Mouse (Mus musculus) forebrain, embryonic 16.5 days (tissue): ENCODE measurements around the gene Aldh1l1. TPM values are rescaled to one million over a fixed set of nuclear protein-coding genes. Genes with fewer than 3 reads are reported as not detected.

Experiments used
- ATAC-seq: fragments of 200-750 bp; cut with Nextera tagmentation; 2 replicates; pipeline ENCODE4 v1.8.0; 2017; ENCODE audit warnings: mild to moderate bottlenecking, moderate library complexity
- H3K27ac ChIP-seq: fragments of 300-500 bp; sonication (generic); 2 replicates; pipeline ENCODE4 v1.5.1; 2014; ENCODE audit warnings: low read length, control low read depth
- H3K27me3 ChIP-seq: fragments of 300-500 bp; sonication (generic); replicated peaks from 2 replicates; pipeline ENCODE4 v1.6.1; 2014; ENCODE audit warnings: low read length; ENCODE audit not compliant: control insufficient read depth, insufficient read depth
- H3K36me3 ChIP-seq: fragments of 300-500 bp; sonication (generic); 2 replicates; pipeline ENCODE4 v1.6.1; 2014; ENCODE audit not compliant: control insufficient read depth, insufficient read depth
- H3K4me1 ChIP-seq: fragments of 300-500 bp; sonication (generic); replicated peaks from 2 replicates; pipeline ENCODE4 v1.6.1; 2014; ENCODE audit warnings: low read length; ENCODE audit not compliant: control insufficient read depth, insufficient read depth
- H3K4me2 ChIP-seq: fragments of 300-500 bp; sonication (generic); 2 replicates; pipeline ENCODE4 v1.6.1; 2014; ENCODE audit warnings: mild to moderate bottlenecking, low read length, control low read depth
- H3K4me3 ChIP-seq: fragments of 300-500 bp; sonication (generic); replicated peaks from 2 replicates; pipeline ENCODE4 v1.5.1; 2014; ENCODE audit warnings: mild to moderate bottlenecking, low read length, control low read depth
- H3K9ac ChIP-seq: fragments of 300-500 bp; sonication (generic); replicated peaks from 2 replicates; pipeline ENCODE4 v1.6.1; 2014; ENCODE audit warnings: low read depth, low read length, control low read depth
- H3K9me3 ChIP-seq: fragments of 300-500 bp; sonication (generic); 2 replicates; pipeline ENCODE4 v1.6.1; 2016; ENCODE audit warnings: low read length; ENCODE audit not compliant: control insufficient read depth
- WGBS: fragments of 180-500 bp; shearing (Covaris S2); extraction: QIAGEN DNeasy Blood & Tissue Kit; methylation state at CpG from one replicate; pipeline ENCODE4 v1.1.7; 2014; 5-methylcytosine and 5-hydroxymethylcytosine counted together
- polyA plus RNA-seq: library from polyadenylated mRNA; unstranded; fragments of >200 nt; fragmentation: Nextera tagmentation; extraction: Ambion mirVana; gene quantifications from 2 replicates; pipeline ENCODE4 v1.2.1, GENCODE M21; 2015

Gene Aldh1l1
- polyA plus RNA-seq = 33.3 and 38.0 TPM in 2 replicates

DNA sequence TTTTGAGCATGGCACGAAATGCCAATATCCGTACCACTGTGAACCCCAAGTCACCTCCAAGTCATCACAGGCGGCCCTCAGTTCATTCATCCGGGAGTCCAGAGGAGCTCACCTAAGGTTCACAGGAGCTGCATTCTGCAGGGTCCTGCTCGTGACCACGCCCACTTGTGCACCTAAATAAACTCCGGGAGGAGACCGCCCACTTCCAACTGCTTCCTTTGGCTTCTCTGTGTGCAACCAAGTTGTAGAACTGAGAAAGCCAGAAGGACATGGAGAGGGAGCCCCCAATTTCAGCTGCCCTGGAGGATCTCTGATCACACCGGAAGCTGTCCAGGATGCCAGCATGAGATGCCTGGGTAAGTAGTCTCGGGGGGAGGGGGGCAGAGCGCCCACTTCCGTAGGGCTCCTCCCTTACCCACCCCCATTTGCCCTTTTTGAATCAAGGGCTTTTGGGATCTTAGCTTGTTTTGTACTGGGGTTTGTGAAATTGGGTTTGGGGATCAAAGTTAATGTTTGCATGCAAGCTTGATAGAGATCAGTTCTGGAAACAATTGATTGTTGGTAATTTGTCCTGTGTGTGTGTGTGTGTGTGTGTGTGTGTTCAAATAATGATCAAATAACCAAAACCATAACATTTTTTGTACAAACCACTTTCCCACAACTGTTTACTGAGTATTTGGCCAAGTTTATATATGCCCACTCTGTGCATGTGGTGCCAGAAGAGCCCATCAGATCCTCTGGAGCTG is at the start of gene Aldh1l1:
Gene Aldh1l1, plus strand, starts transcription at position 252 of the 746 bp plus-strand sequence.
- no peak for ATAC-seq
- WGBS = 82% methylated on average over 12 of the region's 12 CpGs
- Histone ChIP-seq H3K9me3 (no peaks in the 10 kb centered on the region), H3K36me3 (no peaks in the 10 kb centered on the region), H3K4me3 (no peak within 1 kb of the TSS), H3K9ac (no peak within 1 kb of the TSS), H3K4me1 (peaks cover 7% of the 10 kb centered on the region), H3K4me2 (no peak within 1 kb of the TSS), H3K27ac (no peak within 1 kb of the TSS), H3K27me3 (no peaks in the 10 kb centered on the region)

DNA sequence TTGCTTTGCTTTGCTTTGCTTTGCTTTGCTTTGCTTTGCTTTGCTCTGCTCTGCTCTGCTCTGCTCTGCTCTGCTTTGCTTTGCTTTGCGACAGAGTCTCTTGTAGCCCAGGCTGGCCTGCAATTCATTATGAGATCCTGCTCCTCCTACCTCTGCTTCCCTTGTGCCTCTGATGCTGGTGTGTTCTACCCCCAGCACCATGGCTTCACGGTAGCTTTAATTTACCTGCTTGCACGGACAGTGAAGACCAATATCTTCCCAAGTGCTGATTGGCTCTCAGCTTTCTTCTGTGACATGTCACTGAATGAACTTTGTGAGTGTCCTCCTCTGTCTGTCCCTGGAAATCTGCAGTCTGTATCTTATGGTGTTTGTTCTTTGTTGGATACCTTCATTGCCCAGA is 49.2 kb upstream of the Aldh1l1 start:
- no peak overlapping the region for H3K9ac ChIP-seq
- no peaks in the 10 kb centered on the region for H3K27me3 ChIP-seq
- ATAC-seq = no peak
- H3K27ac ChIP-seq = no peak overlapping the region
- no peak overlapping the region for H3K4me3 ChIP-seq
- 93% methylated on average over 3 of the region's 3 CpGs for WGBS
- H3K36me3 ChIP-seq = no peaks in the 10 kb centered on the region
- no peaks in the 10 kb centered on the region for H3K4me1 ChIP-seq
- H3K4me2 ChIP-seq = no peak overlapping the region
- no peaks in the 10 kb centered on the region for H3K9me3 ChIP-seq

DNA sequence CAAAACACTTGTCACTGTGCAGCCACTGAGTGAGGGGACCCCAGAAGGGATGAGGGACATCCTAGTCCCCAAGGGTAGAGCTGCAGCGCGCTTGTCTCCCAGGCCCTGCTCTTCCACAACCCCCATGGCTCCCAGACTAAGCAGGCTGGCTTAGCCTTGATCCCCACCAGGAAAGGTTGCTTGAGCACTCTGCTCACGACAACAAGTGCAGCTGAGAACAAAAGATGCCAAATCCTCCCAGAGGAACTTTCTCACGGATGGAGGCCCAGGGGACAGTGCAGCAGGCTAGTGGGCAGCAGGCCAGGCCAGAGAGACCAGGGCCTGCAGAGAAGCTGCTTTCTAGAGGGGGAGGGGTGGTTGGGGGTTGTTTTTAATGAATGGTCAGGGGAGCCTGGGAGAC is 39.3 kb upstream of the Aldh1l1 start:
- Histone ChIP-seq H3K27ac (no peak overlapping the region), H3K4me2 (no peak overlapping the region), H3K27me3 (no peaks in the 10 kb centered on the region), H3K4me1 (peaks cover 5% of the 10 kb centered on the region; the same call in 1 of the 2 replicates), H3K4me3 (no peak overlapping the region), H3K9ac (no peak overlapping the region), H3K36me3 (no peaks in the 10 kb centered on the region), H3K9me3 (no peaks in the 10 kb centered on the region)
- 21% methylated on average over 4 of the region's 4 CpGs for WGBS
- ATAC-seq = peak; percentile 76

DNA sequence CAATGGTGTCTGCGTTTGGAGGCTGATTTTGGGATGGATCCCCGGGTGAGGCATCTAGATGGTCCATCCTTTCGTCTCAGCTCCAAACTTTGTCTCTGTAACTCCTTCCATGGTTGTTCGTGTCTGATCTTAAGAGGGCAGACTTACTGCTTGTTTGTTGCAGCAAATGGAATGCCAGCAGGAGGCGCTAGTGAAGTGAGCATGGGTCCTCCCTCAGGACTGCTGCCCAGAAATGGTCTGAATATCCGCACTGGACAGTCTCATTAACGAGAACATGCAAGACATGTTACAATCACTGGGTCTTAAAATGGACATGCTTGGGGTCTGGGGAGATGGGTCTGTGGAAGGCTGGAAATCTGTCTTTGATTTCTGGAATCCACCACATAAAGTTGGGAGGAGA is 36.0 kb upstream of the Aldh1l1 start:
- H3K27ac ChIP-seq = no peak overlapping the region
- H3K4me2 ChIP-seq = no peak overlapping the region
- no peaks in the 10 kb centered on the region for H3K9me3 ChIP-seq
- no peaks in the 10 kb centered on the region for H3K36me3 ChIP-seq
- no peak for ATAC-seq
- 23% methylated on average over 7 of the region's 7 CpGs for WGBS
- no peak overlapping the region for H3K4me3 ChIP-seq
- peaks cover 5% of the 10 kb centered on the region; the same call in 1 of the 2 replicates for H3K4me1 ChIP-seq
- H3K27me3 ChIP-seq = no peaks in the 10 kb centered on the region
- H3K9ac ChIP-seq = no peak overlapping the region

DNA sequence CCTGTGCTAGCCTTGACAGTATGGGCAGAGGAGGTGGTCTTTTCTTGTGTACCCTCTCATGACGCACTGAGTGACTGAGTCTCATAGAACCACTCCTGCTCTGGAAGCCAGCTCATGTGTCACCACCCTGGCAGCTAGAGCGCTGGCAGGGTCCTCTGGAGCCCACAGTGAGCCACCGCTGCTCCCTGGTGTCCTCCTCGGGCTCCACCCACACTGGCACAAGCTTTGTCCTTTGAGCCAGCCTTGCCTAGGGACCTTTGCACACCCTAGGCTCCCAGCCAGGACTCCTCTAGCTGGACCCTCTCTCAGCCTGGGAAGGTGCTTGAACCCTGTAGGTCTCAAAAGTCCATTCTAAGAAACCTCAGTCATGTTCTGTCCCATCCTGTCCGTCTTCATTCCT is 35.5 kb upstream of the Aldh1l1 start:
- 56% methylated on average over 5 of the region's 5 CpGs for WGBS
- ATAC-seq = peak; percentile 47; the same call in 1 of the 2 replicates
- H3K4me2 ChIP-seq = no peak overlapping the region
- H3K4me3 ChIP-seq = no peak overlapping the region
- peaks cover 5% of the 10 kb centered on the region; the same call in 1 of the 2 replicates for H3K4me1 ChIP-seq
- H3K27ac ChIP-seq = no peak overlapping the region
- no peaks in the 10 kb centered on the region for H3K27me3 ChIP-seq
- H3K9me3 ChIP-seq = no peaks in the 10 kb centered on the region
- no peaks in the 10 kb centered on the region for H3K36me3 ChIP-seq
- no peak overlapping the region for H3K9ac ChIP-seq

DNA sequence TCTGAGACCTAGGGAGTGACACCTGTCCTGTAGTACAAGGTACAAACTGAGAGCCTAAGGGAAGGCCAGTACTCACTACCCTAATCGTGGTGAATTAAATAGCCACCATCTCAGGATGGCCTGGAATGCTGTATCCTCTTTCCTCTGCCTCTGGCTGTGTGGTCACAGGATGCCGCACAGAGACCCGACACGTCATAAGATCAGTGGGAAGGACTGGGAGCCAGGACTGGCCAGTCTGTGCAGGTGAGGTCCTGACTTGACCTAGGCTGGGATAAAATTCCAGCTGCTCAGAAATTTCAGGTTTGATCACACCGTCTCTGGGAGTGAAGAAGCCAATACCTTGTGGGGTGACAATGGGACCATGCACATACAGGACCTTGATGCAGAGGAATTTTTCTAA is 34.7 kb upstream of the Aldh1l1 start:
- Histone ChIP-seq H3K27me3 (no peaks in the 10 kb centered on the region), H3K4me3 (no peak overlapping the region), H3K27ac (no peak overlapping the region), H3K4me1 (peaks cover 5% of the 10 kb centered on the region; the same call in 1 of the 2 replicates), H3K9ac (no peak overlapping the region), H3K4me2 (no peak overlapping the region), H3K36me3 (no peaks in the 10 kb centered on the region), H3K9me3 (no peaks in the 10 kb centered on the region)
- 93% methylated on average over 5 of the region's 5 CpGs for WGBS
- ATAC-seq = no peak

DNA sequence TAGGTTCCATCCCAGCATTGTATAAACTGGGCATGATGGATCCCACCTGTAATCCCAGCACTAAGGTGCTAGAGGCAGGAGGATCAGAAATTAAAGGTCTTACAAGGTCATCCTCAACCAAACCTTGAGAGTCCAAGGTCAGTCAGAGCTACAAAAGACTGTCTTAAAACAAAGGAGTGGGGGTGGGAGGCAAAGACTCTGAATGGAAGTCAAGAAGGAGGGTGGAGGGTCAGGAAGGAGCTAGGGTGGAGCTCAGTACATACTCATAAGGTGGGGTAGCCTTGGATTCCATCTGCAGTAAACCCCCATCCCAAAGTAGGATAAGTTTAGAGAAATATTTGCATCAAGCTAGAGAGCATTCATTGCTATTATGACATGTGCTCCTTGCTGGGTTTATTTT is 33.6 kb upstream of the Aldh1l1 start:
- Histone ChIP-seq H3K27ac (no peak overlapping the region), H3K9me3 (no peaks in the 10 kb centered on the region), H3K4me1 (no peaks in the 10 kb centered on the region), H3K4me2 (no peak overlapping the region), H3K36me3 (no peaks in the 10 kb centered on the region), H3K9ac (no peak overlapping the region), H3K4me3 (no peak overlapping the region), H3K27me3 (no peaks in the 10 kb centered on the region)
- ATAC-seq = no peak

DNA sequence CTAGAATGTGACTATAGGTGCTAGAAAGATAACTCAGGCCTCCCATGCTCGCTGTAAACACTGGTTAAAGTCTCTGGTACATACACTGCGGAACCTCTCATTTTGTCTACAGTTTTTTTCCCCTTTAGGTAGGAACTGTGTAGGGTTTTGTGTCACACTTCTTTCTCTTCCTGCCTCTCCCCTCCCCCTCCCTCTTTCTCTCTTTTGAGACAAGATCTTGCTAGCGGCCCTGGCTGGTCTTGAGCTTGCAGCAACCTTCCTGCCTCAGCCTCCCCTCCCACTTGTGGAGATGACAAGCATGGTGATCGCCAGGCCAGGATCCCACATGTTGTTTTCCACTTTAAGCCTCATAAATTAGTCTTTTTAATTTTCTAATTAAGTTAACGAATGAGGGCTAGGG is 32.5 kb upstream of the Aldh1l1 start:
- H3K9ac ChIP-seq = no peak overlapping the region
- no peak for ATAC-seq
- H3K36me3 ChIP-seq = no peaks in the 10 kb centered on the region
- no peak overlapping the region for H3K4me2 ChIP-seq
- no peaks in the 10 kb centered on the region for H3K9me3 ChIP-seq
- no peak overlapping the region for H3K27ac ChIP-seq
- no peak overlapping the region for H3K4me3 ChIP-seq
- WGBS = 75% methylated on average over 5 of the region's 5 CpGs
- no peaks in the 10 kb centered on the region for H3K4me1 ChIP-seq
- H3K27me3 ChIP-seq = no peaks in the 10 kb centered on the region

DNA sequence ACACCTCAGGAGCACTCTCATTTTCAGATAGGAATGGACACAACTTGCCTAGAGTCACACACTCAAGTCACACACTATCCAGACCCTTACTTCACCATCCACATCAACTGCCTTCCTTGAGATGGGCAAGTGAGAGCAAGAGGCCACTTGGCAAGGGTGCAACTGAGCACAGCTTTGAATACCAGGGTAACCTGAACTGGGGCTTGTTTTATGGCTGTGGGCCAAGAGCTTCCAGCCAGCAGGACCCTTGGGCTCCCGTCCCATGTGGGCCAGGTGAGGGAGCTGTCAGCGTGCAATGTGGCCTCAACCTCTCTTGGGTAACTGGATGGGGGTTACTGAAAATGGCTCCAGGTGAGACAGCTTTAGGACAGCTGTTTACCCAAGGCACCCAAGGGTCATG is 28.8 kb upstream of the Aldh1l1 start:
- Histone ChIP-seq H3K27me3 (peaks cover 9% of the 10 kb centered on the region), H3K9me3 (no peaks in the 10 kb centered on the region), H3K9ac (no peak overlapping the region), H3K4me1 (peaks cover 6% of the 10 kb centered on the region; the same call in 1 of the 2 replicates), H3K4me2 (no peak overlapping the region), H3K4me3 (no peak overlapping the region), H3K36me3 (no peaks in the 10 kb centered on the region), H3K27ac (no peak overlapping the region)
- WGBS = 77% methylated on average over 2 of the region's 2 CpGs
- ATAC-seq = no peak
